Mouse (Mus musculus): Measurements from ENCODE around the gene Olfr711. TPM values are rescaled to one million over a fixed set of nuclear protein-coding genes. Genes with fewer than 3 reads are reported as not detected.
"Not testable (repeated sequence)": the region's sequence is repeated elsewhere in the genome, so short reads cannot be mapped to it uniquely, and the experiment has no call there.

Gene Olfr711
- total RNA-seq (2014; rRNA removed) (not detected in 2 replicates), polyA plus RNA-seq (2012; rRNA removed) (not detected in 2 replicates)

- 44% methylated on average over 1 of the region's 1 CpGs for WGBS
- H3K27ac ChIP-seq (replicated peaks; ENCODE audit: insufficient read depth, low read depth, low read length) = no peak within 1 kb of the TSS
- H3K79me2 ChIP-seq (ENCODE audit: control insufficient read depth, insufficient read depth, low read length) = no peaks in the 10 kb centered on the region
- no peaks in the 10 kb centered on the region for H3K36me3 ChIP-seq (ENCODE audit: control insufficient read depth, insufficient read depth, low read length)
- no peak within 1 kb of the TSS for H3K4me3 ChIP-seq (ENCODE audit: insufficient read depth, low read depth, low read length)
- TF ChIP-seq CTCF (IDR thresholded peaks at IDR 0.05; ENCODE audit: low read depth, low read length) (no peak), POLR2A (IDR thresholded peaks at IDR 0.05; ENCODE audit: extremely low read depth, insufficient read depth, low read length) (no peak)
- H3K9ac ChIP-seq (ENCODE audit: low read depth, low read length) = no peak within 1 kb of the TSS
- H3K27me3 ChIP-seq (ENCODE audit: control insufficient read depth, insufficient read depth, low read length) = no peaks in the 10 kb centered on the region
- H3K4me1 ChIP-seq (ENCODE audit: control insufficient read depth, insufficient read depth, low read length) = no peaks in the 10 kb centered on the region
- no peak for DNase-seq (ENCODE audit: extremely low read depth, low read depth, low spot score)
These were observed at the start of gene Olfr711 for GRCm38 (mm10) chr7:106975353-106975752. Gene Olfr711, minus strand, starts transcription at chr7:106975453.

GRCm38 (mm10) chr7:107005972-107006371, 30.7 kb upstream of the Olfr711 start, which contains the start of gene Olfr2:
Gene Olfr2, minus strand, starts transcription at chr7:107006072.
- Histone ChIP-seq H3K27me3 (ENCODE audit: control insufficient read depth, insufficient read depth, low read length) (no peaks in the 10 kb centered on the region), H3K36me3 (ENCODE audit: control insufficient read depth, insufficient read depth, low read length) (no peaks in the 10 kb centered on the region), H3K4me1 (ENCODE audit: control insufficient read depth, insufficient read depth, low read length) (no peaks in the 10 kb centered on the region), H3K4me3 (ENCODE audit: insufficient read depth, low read depth, low read length) (no peak within 1 kb of the TSS), H3K27ac (replicated peaks; ENCODE audit: insufficient read depth, low read depth, low read length) (no peak within 1 kb of the TSS), H3K9ac (ENCODE audit: low read depth, low read length) (no peak within 1 kb of the TSS), H3K79me2 (ENCODE audit: control insufficient read depth, insufficient read depth, low read length) (no peaks in the 10 kb centered on the region)
- DNase-seq (ENCODE audit: extremely low read depth, low read depth, low spot score) = no peak
- TF ChIP-seq CTCF (IDR thresholded peaks at IDR 0.05; ENCODE audit: low read depth, low read length) (no peak), POLR2A (IDR thresholded peaks at IDR 0.05; ENCODE audit: extremely low read depth, insufficient read depth, low read length) (no peak)
- WGBS = 35% methylated on average over 1 of the region's 1 CpGs

- H3K27me3 ChIP-seq (ENCODE audit: control insufficient read depth, insufficient read depth, low read length) = no peaks in the 10 kb centered on the region
- 17% methylated on average over 3 of the region's 3 CpGs for WGBS
These were observed 28.9 kb upstream of the Olfr711 start for GRCm38 (mm10) chr7:107004169-107004568.

GRCm38 (mm10) chr7:107000798-107001197, 25.5 kb upstream of the Olfr711 start:
- H3K79me2 ChIP-seq (ENCODE audit: control insufficient read depth, insufficient read depth, low read length) = no peaks in the 10 kb centered on the region
- 57% methylated on average over 7 of the region's 7 CpGs for WGBS
- TF ChIP-seq CTCF (IDR thresholded peaks at IDR 0.05; ENCODE audit: low read depth, low read length) (no peak), POLR2A (IDR thresholded peaks at IDR 0.05; ENCODE audit: extremely low read depth, insufficient read depth, low read length) (no peak)
- H3K9ac ChIP-seq (ENCODE audit: low read depth, low read length) = no peak overlapping the region
- no peak overlapping the region for H3K4me3 ChIP-seq (ENCODE audit: insufficient read depth, low read depth, low read length)
- H3K4me1 ChIP-seq (ENCODE audit: control insufficient read depth, insufficient read depth, low read length) = no peaks in the 10 kb centered on the region
- no peaks in the 10 kb centered on the region for H3K27me3 ChIP-seq (ENCODE audit: control insufficient read depth, insufficient read depth, low read length)
- peak; percentile 75 for DNase-seq (ENCODE audit: extremely low read depth, low read depth, low spot score)
- H3K36me3 ChIP-seq (ENCODE audit: control insufficient read depth, insufficient read depth, low read length) = no peaks in the 10 kb centered on the region
- no peak overlapping the region for H3K27ac ChIP-seq (replicated peaks; ENCODE audit: insufficient read depth, low read depth, low read length)

More at GRCm38 (mm10) chr7:107004169-107004568, 28.9 kb upstream of the Olfr711 start:
- no peak overlapping the region for H3K27ac ChIP-seq (replicated peaks; ENCODE audit: insufficient read depth, low read depth, low read length)
- no peak overlapping the region for H3K9ac ChIP-seq (ENCODE audit: low read depth, low read length)
- H3K79me2 ChIP-seq (ENCODE audit: control insufficient read depth, insufficient read depth, low read length) = no peaks in the 10 kb centered on the region
- no peak for DNase-seq (ENCODE audit: extremely low read depth, low read depth, low spot score)
- no peaks in the 10 kb centered on the region for H3K4me1 ChIP-seq (ENCODE audit: control insufficient read depth, insufficient read depth, low read length)
- no peak overlapping the region for H3K4me3 ChIP-seq (ENCODE audit: insufficient read depth, low read depth, low read length)
- no peaks in the 10 kb centered on the region for H3K36me3 ChIP-seq (ENCODE audit: control insufficient read depth, insufficient read depth, low read length)
- no peak for TF ChIP-seq POLR2A (IDR thresholded peaks at IDR 0.05; ENCODE audit: extremely low read depth, insufficient read depth, low read length)
- no peak for TF ChIP-seq CTCF (IDR thresholded peaks at IDR 0.05; ENCODE audit: low read depth, low read length)

- Histone ChIP-seq H3K4me1 (ENCODE audit: control insufficient read depth, insufficient read depth, low read length) (no peaks in the 10 kb centered on the region), H3K36me3 (ENCODE audit: control insufficient read depth, insufficient read depth, low read length) (no peaks in the 10 kb centered on the region), H3K27me3 (ENCODE audit: control insufficient read depth, insufficient read depth, low read length) (no peaks in the 10 kb centered on the region), H3K9ac (ENCODE audit: low read depth, low read length) (no peak overlapping the region), H3K4me3 (ENCODE audit: insufficient read depth, low read depth, low read length) (no peak overlapping the region), H3K79me2 (ENCODE audit: control insufficient read depth, insufficient read depth, low read length) (no peaks in the 10 kb centered on the region), H3K27ac (replicated peaks; ENCODE audit: insufficient read depth, low read depth, low read length) (no peak overlapping the region)
- 88% methylated on average over 3 of the region's 3 CpGs for WGBS
- TF ChIP-seq POLR2A (IDR thresholded peaks at IDR 0.05; ENCODE audit: extremely low read depth, insufficient read depth, low read length) = no peak
- TF ChIP-seq CTCF (IDR thresholded peaks at IDR 0.05; ENCODE audit: low read depth, low read length) = no peak
- no peak for DNase-seq (ENCODE audit: extremely low read depth, low read depth, low spot score)
These were observed 10.0 kb upstream of the Olfr711 start for GRCm38 (mm10) chr7:106985236-106985635.

- TF ChIP-seq CTCF (IDR thresholded peaks at IDR 0.05; ENCODE audit: low read depth, low read length) = 0 out of 2 replicates have a peak, but pooled peaks have one; percentile 17
- not testable (repeated sequence) for H3K4me3 ChIP-seq (ENCODE audit: insufficient read depth, low read depth, low read length); H3K27ac ChIP-seq (replicated peaks; ENCODE audit: insufficient read depth, low read depth, low read length); H3K79me2 ChIP-seq (ENCODE audit: control insufficient read depth, insufficient read depth, low read length); H3K9ac ChIP-seq (ENCODE audit: low read depth, low read length); H3K27me3 ChIP-seq (ENCODE audit: control insufficient read depth, insufficient read depth, low read length); H3K4me1 ChIP-seq (ENCODE audit: control insufficient read depth, insufficient read depth, low read length); H3K36me3 ChIP-seq (ENCODE audit: control insufficient read depth, insufficient read depth, low read length)
- DNase-seq (ENCODE audit: extremely low read depth, low read depth, low spot score) = peak; percentile 21
These were observed 7.8 kb downstream of the Olfr711 start for GRCm38 (mm10) chr7:106967503-106967902.
